Mouse (Mus musculus): ENCODE data around the gene Kdf1. TPM values are rescaled to one million over a fixed set of nuclear protein-coding genes. Genes with fewer than 3 reads are reported as not detected.
A peak's percentile ranks its signal among the peaks of the same experiment; 100 is the strongest.

Kdf1 gene
- polyA plus RNA-seq, 1 experiment from 2014 or later = 6.7 TPM

DNA sequence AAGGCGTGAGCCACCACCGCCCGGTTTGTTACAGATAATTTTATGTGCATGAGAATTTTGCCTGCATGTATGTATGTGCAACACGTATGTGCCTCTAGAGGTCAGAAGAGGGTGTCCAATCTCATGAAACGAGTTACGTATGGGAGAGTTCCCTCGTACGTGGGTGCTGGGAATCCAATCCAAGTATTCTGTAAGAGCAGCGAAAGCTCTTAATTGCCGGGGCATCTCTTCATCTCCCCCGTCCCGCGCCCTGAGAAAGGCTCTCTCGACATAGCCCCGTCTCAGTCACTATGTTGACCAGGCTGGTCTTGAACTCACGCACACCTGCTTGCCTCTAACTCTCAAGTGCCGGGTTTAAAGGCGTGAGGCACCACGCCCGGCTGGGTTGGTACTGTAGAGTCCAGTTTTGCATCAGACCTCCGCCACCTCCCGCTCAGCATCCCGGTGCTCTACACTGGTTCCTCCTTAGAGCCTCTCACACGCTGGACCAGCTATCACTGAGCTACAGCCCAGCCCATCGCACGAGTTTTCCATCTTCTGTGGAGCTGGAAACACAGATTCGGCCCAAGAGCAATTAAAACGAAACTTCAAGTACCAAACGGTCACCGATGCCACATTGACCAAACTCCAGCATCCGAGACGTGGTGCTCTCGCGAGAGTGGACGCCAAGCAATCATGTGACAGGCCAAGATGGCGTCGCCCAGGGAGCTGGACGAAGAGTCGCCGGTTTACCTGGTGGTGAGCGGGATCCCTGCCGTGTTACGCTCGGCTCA, 55.5 kb downstream of the Kdf1 start, which contains the start of gene Gpatch3:
Gpatch3 (plus strand) TSS at position 676 of the 773 bp plus-strand sequence.
- Histone ChIP-seq H3K27ac (peak within 1 kb of the TSS; percentile 90), H3K4me1 (peaks cover 15% of the 10 kb centered on the region), H3K4me3 (peak within 1 kb of the TSS; percentile 89), H3K9me3 (replicated peaks) (no peaks in the 10 kb centered on the region), H3K27me3 (ENCODE audit: low read depth, poor library complexity, severe bottlenecking) (no peaks in the 10 kb centered on the region), H3K36me3 (peaks cover 18% of the 10 kb centered on the region)
- peak; percentile 94 for DNase-seq (ENCODE audit: low spot score)
- 11% methylated on average over 44 of the region's 44 CpGs for WGBS

DNA sequence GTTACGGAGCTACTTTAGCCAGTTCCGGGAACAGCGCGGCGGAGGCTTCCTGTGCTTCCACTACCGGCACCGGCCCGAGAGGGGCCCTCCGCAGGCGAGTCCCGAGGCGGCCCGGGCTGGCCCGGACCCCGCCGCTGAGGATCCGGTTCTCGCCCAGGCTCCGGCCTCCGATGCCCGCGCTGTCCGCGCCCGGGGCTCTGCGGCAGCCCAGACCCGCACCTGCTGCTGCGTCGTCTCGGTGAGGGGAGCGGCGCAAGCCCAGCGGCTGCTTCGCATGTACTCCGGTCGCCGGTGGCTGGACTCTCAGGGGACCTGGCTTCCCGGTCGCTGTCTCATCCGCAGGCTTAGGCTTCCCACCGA, 56.1 kb downstream of the Kdf1 start:
- no peak for DNase-seq (ENCODE audit: low spot score)
- Histone ChIP-seq H3K36me3 (peaks cover 24% of the 10 kb centered on the region), H3K4me1 (peaks cover 15% of the 10 kb centered on the region), H3K27ac (peak overlapping the region; percentile 90), H3K27me3 (ENCODE audit: low read depth, poor library complexity, severe bottlenecking) (no peaks in the 10 kb centered on the region), H3K4me3 (peak overlapping the region; percentile 89), H3K9me3 (replicated peaks) (no peaks in the 10 kb centered on the region)
- under 1% methylated on average over 41 of the region's 41 CpGs for WGBS

DNA sequence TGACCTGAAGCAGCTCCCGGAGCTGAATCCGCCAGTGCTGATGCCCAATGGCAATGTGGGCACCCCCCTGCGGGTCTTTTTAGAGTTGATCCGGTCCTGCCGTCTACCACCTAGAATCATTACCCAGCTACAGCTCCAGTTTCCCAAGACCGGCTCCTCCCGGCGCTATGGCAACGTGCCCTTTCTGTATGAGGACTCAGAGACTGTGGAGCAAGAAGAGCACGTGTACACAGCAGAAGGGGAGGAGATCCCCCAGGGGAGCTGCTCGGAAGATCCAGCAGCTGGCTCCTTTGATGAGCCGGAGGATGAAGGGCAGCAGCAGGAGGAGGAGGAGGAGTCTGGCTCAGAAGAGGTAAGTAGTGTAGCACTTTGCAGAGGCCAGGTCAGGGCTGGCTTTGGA, 59.2 kb downstream of the Kdf1 start:
- Histone ChIP-seq H3K27ac (no peak overlapping the region), H3K27me3 (ENCODE audit: low read depth, poor library complexity, severe bottlenecking) (no peaks in the 10 kb centered on the region), H3K4me1 (peaks cover 15% of the 10 kb centered on the region), H3K4me3 (no peak overlapping the region), H3K9me3 (replicated peaks) (no peaks in the 10 kb centered on the region), H3K36me3 (peaks cover 53% of the 10 kb centered on the region)
- 82% methylated on average over 12 of the region's 12 CpGs for WGBS
- no peak for DNase-seq (ENCODE audit: low spot score)

Small RNAs within 50 kb of the gene (microRNA-seq; reads per million reads assigned to microRNA genes)
- not detected for gene Gm23158

Other genes with a start within 250 kb of the Kdf1 start
- gene Tmem222, start 241.2 kb upstream of the Kdf1 start, polyA plus RNA-seq (2016; fragmentation: Nextera tagmentation; extraction: Ambion mirVana) = 93.7 and 98.5 TPM in 2 replicates
- gene Wdtc1, start 165.5 kb upstream of the Kdf1 start, polyA plus RNA-seq (2016; fragmentation: Nextera tagmentation; extraction: Ambion mirVana) = 14.3 and 15.5 TPM in 2 replicates
- gene Slc9a1, start 149.3 kb upstream of the Kdf1 start, polyA plus RNA-seq (2016; fragmentation: Nextera tagmentation; extraction: Ambion mirVana) = 8.7 and 9.0 TPM in 2 replicates
- 0.68 and 1.1 TPM in 2 replicates for gene Tent5b, start 38.8 kb upstream of the Kdf1 start, polyA plus RNA-seq (2016; fragmentation: Nextera tagmentation; extraction: Ambion mirVana)
- gene Trnp1, start 20.4 kb upstream of the Kdf1 start, polyA plus RNA-seq (2016; fragmentation: Nextera tagmentation; extraction: Ambion mirVana) = 0.46 and 0.65 TPM in 2 replicates
- 493 and 582 TPM in 2 replicates for gene Nudc, start 27.0 kb downstream of the Kdf1 start, polyA plus RNA-seq (2016; fragmentation: Nextera tagmentation; extraction: Ambion mirVana)
- gene Nr0b2, start 34.4 kb downstream of the Kdf1 start, polyA plus RNA-seq (2016; fragmentation: Nextera tagmentation; extraction: Ambion mirVana) = 0.13 TPM in 1 of 2 replicates, not detected in the other
- 12.9 and 14.0 TPM in 2 replicates for gene Gpatch3, start 55.8 kb downstream of the Kdf1 start, polyA plus RNA-seq (2016; fragmentation: Nextera tagmentation; extraction: Ambion mirVana)
- 31.3 and 31.6 TPM in 2 replicates for gene Gpn2, start 65.4 kb downstream of the Kdf1 start, polyA plus RNA-seq (2016; fragmentation: Nextera tagmentation; extraction: Ambion mirVana)
- gene Sfn, start 83.2 kb downstream of the Kdf1 start, polyA plus RNA-seq (2016; fragmentation: Nextera tagmentation; extraction: Ambion mirVana) = 29.7 and 38.7 TPM in 2 replicates
- gene Zdhhc18, start 131.2 kb downstream of the Kdf1 start, polyA plus RNA-seq (2016; fragmentation: Nextera tagmentation; extraction: Ambion mirVana) = 3.6 and 4.0 TPM in 2 replicates
- 17.9 and 19.6 TPM in 2 replicates for gene Pigv, start 153.7 kb downstream of the Kdf1 start, polyA plus RNA-seq (2016; fragmentation: Nextera tagmentation; extraction: Ambion mirVana)
- gene Arid1a, start 237.8 kb downstream of the Kdf1 start, polyA plus RNA-seq (2016; fragmentation: Nextera tagmentation; extraction: Ambion mirVana) = 42.1 and 46.6 TPM in 2 replicates